Mouse (Mus musculus): Measurements from ENCODE around the gene Tbccd1. TPM values are rescaled to one million over a fixed set of nuclear protein-coding genes. Genes with fewer than 3 reads are reported as not detected.

Tbccd1 gene
- total RNA-seq (2014; rRNA removed) (22.7 and 24.0 TPM in 2 replicates), polyA plus RNA-seq (2012; rRNA removed) (16.9 and 19.9 TPM in 2 replicates)

- peak; percentile 65 for TF ChIP-seq POLR2A (IDR thresholded peaks at IDR 0.05; ENCODE audit: extremely low read depth, insufficient read depth, low read length)
- no peak for TF ChIP-seq CTCF (IDR thresholded peaks at IDR 0.05; ENCODE audit: low read depth, low read length)
- peak; percentile 100 for DNase-seq (ENCODE audit: extremely low read depth, low read depth, low spot score)
- H3K27ac ChIP-seq (replicated peaks; ENCODE audit: insufficient read depth, low read depth, low read length), result peak within 1 kb of the TSS; percentile 89
- H3K4me1 ChIP-seq (ENCODE audit: control insufficient read depth, insufficient read depth, low read length), result peaks cover 8% of the 10 kb centered on the region
- H3K9ac ChIP-seq (ENCODE audit: low read depth, low read length), result peak within 1 kb of the TSS; percentile 89
- peak within 1 kb of the TSS; percentile 88 for H3K4me3 ChIP-seq (ENCODE audit: insufficient read depth, low read depth, low read length)
- under 1% methylated on average over 62 of the region's 62 CpGs for WGBS
- H3K36me3 ChIP-seq (ENCODE audit: control insufficient read depth, insufficient read depth, low read length), result peaks cover 13% of the 10 kb centered on the region
- no peaks in the 10 kb centered on the region for H3K27me3 ChIP-seq (ENCODE audit: control insufficient read depth, insufficient read depth, low read length)
- H3K79me2 ChIP-seq (ENCODE audit: control insufficient read depth, insufficient read depth, low read length), result peaks cover 24% of the 10 kb centered on the region
Observed at GRCm38 (mm10) chr16:22857431-22858113, at the start of gene Tbccd1, which contains the start of gene Dnajb11. Gene Tbccd1 (minus strand): TSS chr16:22857669. Gene Dnajb11 (plus strand): TSS chr16:22857845.

GRCm38 (mm10) chr16:22901326-22901725 lies 43.9 kb upstream of the Tbccd1 start:
- no peaks in the 10 kb centered on the region for H3K27me3 ChIP-seq (ENCODE audit: control insufficient read depth, insufficient read depth, low read length)
- TF ChIP-seq POLR2A (IDR thresholded peaks at IDR 0.05; ENCODE audit: extremely low read depth, insufficient read depth, low read length), result no peak
- TF ChIP-seq CTCF (IDR thresholded peaks at IDR 0.05; ENCODE audit: low read depth, low read length), result no peak
- H3K27ac ChIP-seq (replicated peaks; ENCODE audit: insufficient read depth, low read depth, low read length), result peak overlapping the region; percentile 89
- peaks cover 13% of the 10 kb centered on the region for H3K4me1 ChIP-seq (ENCODE audit: control insufficient read depth, insufficient read depth, low read length)
- no peaks in the 10 kb centered on the region for H3K79me2 ChIP-seq (ENCODE audit: control insufficient read depth, insufficient read depth, low read length)
- 16% methylated on average over 3 of the region's 3 CpGs for WGBS
- H3K36me3 ChIP-seq (ENCODE audit: control insufficient read depth, insufficient read depth, low read length), result peaks cover 11% of the 10 kb centered on the region
- H3K4me3 ChIP-seq (ENCODE audit: insufficient read depth, low read depth, low read length), result no peak overlapping the region
- H3K9ac ChIP-seq (ENCODE audit: low read depth, low read length), result peak overlapping the region; percentile 55
- DNase-seq (ENCODE audit: extremely low read depth, low read depth, low spot score), result peak; percentile 89

DNA sequence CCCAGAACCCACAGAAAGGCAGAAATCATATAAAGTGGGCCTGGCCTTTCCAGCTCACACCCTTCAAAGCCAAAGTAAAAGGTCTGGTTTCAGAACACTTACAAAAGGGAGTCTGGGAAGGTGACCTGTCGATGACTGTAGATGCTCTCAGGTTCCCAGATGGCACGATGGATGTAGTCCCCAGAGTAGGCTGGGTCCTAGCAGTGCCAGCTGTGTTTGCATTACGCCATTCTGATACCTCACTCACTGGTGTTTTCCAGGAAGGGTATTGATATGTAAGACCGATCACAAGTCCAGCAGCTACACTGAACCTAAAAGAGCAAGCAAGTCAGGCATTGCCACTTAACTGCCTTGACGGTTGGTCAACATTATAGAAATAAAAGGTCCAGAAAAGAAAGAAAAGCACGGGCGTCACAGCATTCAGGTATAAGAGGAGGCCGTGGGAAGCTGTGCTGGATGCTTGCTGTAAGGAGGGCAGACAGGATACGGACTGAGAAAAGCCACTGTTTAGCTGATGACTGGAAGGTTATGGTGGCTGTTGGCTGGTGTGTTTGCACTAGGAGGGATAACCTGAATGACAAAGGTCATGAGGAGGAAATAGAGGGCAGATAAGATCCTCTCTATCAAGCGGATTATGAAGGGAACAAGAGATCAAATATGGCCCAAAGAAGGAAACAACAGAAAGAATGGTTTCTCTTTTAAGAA lies 42.5 kb upstream of the Tbccd1 start:
- peak; percentile 98 for DNase-seq (ENCODE audit: extremely low read depth, low read depth, low spot score)
- peaks cover 23% of the 10 kb centered on the region for H3K4me1 ChIP-seq (ENCODE audit: control insufficient read depth, insufficient read depth, low read length)
- no peaks in the 10 kb centered on the region for H3K27me3 ChIP-seq (ENCODE audit: control insufficient read depth, insufficient read depth, low read length)
- 17% methylated on average over 10 of the region's 10 CpGs for WGBS
- H3K79me2 ChIP-seq (ENCODE audit: control insufficient read depth, insufficient read depth, low read length), result no peaks in the 10 kb centered on the region
- TF ChIP-seq POLR2A (IDR thresholded peaks at IDR 0.05; ENCODE audit: extremely low read depth, insufficient read depth, low read length) (0 out of 2 replicates have a peak, but pooled peaks have one; percentile 12), CTCF (IDR thresholded peaks at IDR 0.05; ENCODE audit: low read depth, low read length) (no peak)
- peak overlapping the region; percentile 25; the same call in 1 of the 2 replicates for H3K9ac ChIP-seq (ENCODE audit: low read depth, low read length)
- H3K4me3 ChIP-seq (ENCODE audit: insufficient read depth, low read depth, low read length), result no peak overlapping the region
- peak overlapping the region; percentile 89 for H3K27ac ChIP-seq (replicated peaks; ENCODE audit: insufficient read depth, low read depth, low read length)
- H3K36me3 ChIP-seq (ENCODE audit: control insufficient read depth, insufficient read depth, low read length), result peaks cover 22% of the 10 kb centered on the region

- Histone ChIP-seq H3K27ac (replicated peaks; ENCODE audit: insufficient read depth, low read depth, low read length) (peak overlapping the region; percentile 89), H3K9ac (ENCODE audit: low read depth, low read length) (no peak overlapping the region), H3K27me3 (ENCODE audit: control insufficient read depth, insufficient read depth, low read length) (no peaks in the 10 kb centered on the region), H3K79me2 (ENCODE audit: control insufficient read depth, insufficient read depth, low read length) (no peaks in the 10 kb centered on the region), H3K36me3 (ENCODE audit: control insufficient read depth, insufficient read depth, low read length) (peaks cover 27% of the 10 kb centered on the region), H3K4me1 (ENCODE audit: control insufficient read depth, insufficient read depth, low read length) (peaks cover 23% of the 10 kb centered on the region), H3K4me3 (ENCODE audit: insufficient read depth, low read depth, low read length) (no peak overlapping the region)
- 12% methylated on average over 5 of the region's 5 CpGs for WGBS
- DNase-seq (ENCODE audit: extremely low read depth, low read depth, low spot score), result peak; percentile 89
- TF ChIP-seq CTCF (IDR thresholded peaks at IDR 0.05; ENCODE audit: low read depth, low read length) (no peak), POLR2A (IDR thresholded peaks at IDR 0.05; ENCODE audit: extremely low read depth, insufficient read depth, low read length) (peak; percentile 46; the same call in 1 of the 2 replicates)
Observed at GRCm38 (mm10) chr16:22899346-22899745, 41.9 kb upstream of the Tbccd1 start.

- peak overlapping the region; percentile 60 for H3K27ac ChIP-seq (replicated peaks; ENCODE audit: insufficient read depth, low read depth, low read length)
- no peaks in the 10 kb centered on the region for H3K27me3 ChIP-seq (ENCODE audit: control insufficient read depth, insufficient read depth, low read length)
- no peak for TF ChIP-seq CTCF (IDR thresholded peaks at IDR 0.05; ENCODE audit: low read depth, low read length)
- TF ChIP-seq POLR2A (IDR thresholded peaks at IDR 0.05; ENCODE audit: extremely low read depth, insufficient read depth, low read length), result 0 out of 2 replicates have a peak, but pooled peaks have one; percentile 9
- peak; percentile 77 for DNase-seq (ENCODE audit: extremely low read depth, low read depth, low spot score)
- no peaks in the 10 kb centered on the region for H3K79me2 ChIP-seq (ENCODE audit: control insufficient read depth, insufficient read depth, low read length)
- peaks cover 34% of the 10 kb centered on the region for H3K36me3 ChIP-seq (ENCODE audit: control insufficient read depth, insufficient read depth, low read length)
- H3K4me3 ChIP-seq (ENCODE audit: insufficient read depth, low read depth, low read length), result no peak overlapping the region
- WGBS, result 8% methylated on average over 2 of the region's 2 CpGs
- H3K9ac ChIP-seq (ENCODE audit: low read depth, low read length), result peak overlapping the region; percentile 36
- peaks cover 21% of the 10 kb centered on the region for H3K4me1 ChIP-seq (ENCODE audit: control insufficient read depth, insufficient read depth, low read length)
Observed at GRCm38 (mm10) chr16:22896618-22897017, 39.1 kb upstream of the Tbccd1 start.
